Mouse (Mus musculus) frontal cortex, postnatal 10 days (tissue): ENCODE results near the gene Foxd2.

Experiments
- DNase-seq, 2 experiments: peaks; one replicate each; pipeline ENCODE4 v3.0.0; 2022; ENCODE audit warnings: low spot score in 2 of 2, mixed read lengths in 1 of 2

The Foxd2 gene

GRCm38 (mm10) chr4:114908829-114909601 is at the start of gene Foxd2:
Foxd2 (minus strand) TSS chr4:114908873.
- DNase-seq = peak; percentile 32 to 67

GRCm38 (mm10) chr4:114958231-114958630 is 49.6 kb upstream of the Foxd2 start:
- no peak for DNase-seq

- no peak for DNase-seq
These were observed 48.7 kb upstream of the Foxd2 start for GRCm38 (mm10) chr4:114957403-114957802.

GRCm38 (mm10) chr4:114953172-114953571 is 44.5 kb upstream of the Foxd2 start:
- DNase-seq = no peak

- no peak for DNase-seq
These were observed 39.3 kb upstream of the Foxd2 start for GRCm38 (mm10) chr4:114947852-114948481.

GRCm38 (mm10) chr4:114947395-114947794 is 38.7 kb upstream of the Foxd2 start:
- DNase-seq = peak; percentile 57 to 80

- DNase-seq = no peak
These were observed 37.7 kb upstream of the Foxd2 start for GRCm38 (mm10) chr4:114946416-114946815.

- no peak for DNase-seq
These were observed 36.3 kb upstream of the Foxd2 start for GRCm38 (mm10) chr4:114945021-114945420.

GRCm38 (mm10) chr4:114942583-114942982 is 33.9 kb upstream of the Foxd2 start:
- DNase-seq = no peak

- no peak for DNase-seq
These were observed 33.4 kb upstream of the Foxd2 start for GRCm38 (mm10) chr4:114942112-114942511.

GRCm38 (mm10) chr4:114941311-114941710 is 32.6 kb upstream of the Foxd2 start:
- no peak for DNase-seq

GRCm38 (mm10) chr4:114938248-114938647 is 29.6 kb upstream of the Foxd2 start:
- no peak for DNase-seq

GRCm38 (mm10) chr4:114937459-114938047 is 28.9 kb upstream of the Foxd2 start:
- DNase-seq = no peak

- DNase-seq = no peak
These were observed 25.5 kb upstream of the Foxd2 start for GRCm38 (mm10) chr4:114934188-114934587.

GRCm38 (mm10) chr4:114932747-114933146 is 24.1 kb upstream of the Foxd2 start:
- no peak for DNase-seq

GRCm38 (mm10) chr4:114929155-114929554 is 20.5 kb upstream of the Foxd2 start:
- no peak for DNase-seq

GRCm38 (mm10) chr4:114925917-114926312 is 17.2 kb upstream of the Foxd2 start, which contains the start of gene Foxe3:
Foxe3 (minus strand) TSS chr4:114926013.
- DNase-seq = no peak

- DNase-seq = no peak
These were observed 16.6 kb upstream of the Foxd2 start for GRCm38 (mm10) chr4:114924971-114925916.

- no peak for DNase-seq
These were observed 8.4 kb upstream of the Foxd2 start for GRCm38 (mm10) chr4:114917091-114917490.

- DNase-seq = no peak
These were observed 7.4 kb upstream of the Foxd2 start for GRCm38 (mm10) chr4:114916056-114916455.

- DNase-seq = peak in 1 of 2 experiments; percentile 55
These were observed 4.9 kb upstream of the Foxd2 start for GRCm38 (mm10) chr4:114913594-114913962.
